Mouse (Mus musculus) urinary bladder, postnatal 25 days (tissue): ENCODE measurements around the gene Eva1b.
A peak's percentile ranks its signal among the peaks of the same experiment; 100 is the strongest.

Experiments used
- DNase-seq: peaks from one replicate; pipeline ENCODE4 v3.0.0; 2022; ENCODE audit warnings: low spot score

The Eva1b gene

DNA sequence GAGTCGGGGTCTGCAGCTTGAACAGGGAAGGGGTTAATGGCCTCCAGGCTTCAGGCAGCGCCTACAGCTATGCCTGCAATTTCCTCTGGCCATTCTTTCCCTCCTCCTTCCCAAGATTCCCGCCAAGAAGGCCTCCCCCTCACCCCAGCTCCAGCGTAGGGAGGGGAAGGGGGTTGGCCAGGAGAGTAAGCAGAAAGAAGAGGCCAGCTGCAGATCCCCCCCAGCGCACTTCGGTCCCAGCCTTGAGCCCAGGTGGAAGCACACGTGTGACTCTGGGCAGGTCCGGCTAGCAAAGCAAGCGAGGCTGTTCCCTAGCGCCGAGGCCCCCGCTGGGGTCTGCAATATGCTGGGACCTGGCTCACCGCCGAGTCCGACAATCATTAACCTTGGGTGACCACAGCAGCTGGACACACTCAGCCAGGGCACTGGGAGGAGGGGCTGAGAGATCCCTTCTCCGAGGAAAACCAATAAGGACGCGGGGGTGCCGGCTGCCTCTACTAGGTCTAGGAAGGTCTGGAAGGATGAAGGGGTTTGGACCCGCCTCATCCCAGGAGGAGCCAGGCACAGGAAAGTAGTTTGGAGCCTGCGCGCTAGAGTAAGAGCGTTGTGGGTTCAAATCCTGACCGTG is at the start of gene Eva1b:
Eva1b (plus strand) TSS at position 212 of the 628 bp plus-strand sequence.
- peak; percentile 38 for DNase-seq

GRCm38 (mm10) chr4:126099365-126099764 is 48.2 kb upstream of the Eva1b start:
- DNase-seq: no peak

GRCm38 (mm10) chr4:126100764-126101163 is 46.8 kb upstream of the Eva1b start:
- no peak for DNase-seq

DNA sequence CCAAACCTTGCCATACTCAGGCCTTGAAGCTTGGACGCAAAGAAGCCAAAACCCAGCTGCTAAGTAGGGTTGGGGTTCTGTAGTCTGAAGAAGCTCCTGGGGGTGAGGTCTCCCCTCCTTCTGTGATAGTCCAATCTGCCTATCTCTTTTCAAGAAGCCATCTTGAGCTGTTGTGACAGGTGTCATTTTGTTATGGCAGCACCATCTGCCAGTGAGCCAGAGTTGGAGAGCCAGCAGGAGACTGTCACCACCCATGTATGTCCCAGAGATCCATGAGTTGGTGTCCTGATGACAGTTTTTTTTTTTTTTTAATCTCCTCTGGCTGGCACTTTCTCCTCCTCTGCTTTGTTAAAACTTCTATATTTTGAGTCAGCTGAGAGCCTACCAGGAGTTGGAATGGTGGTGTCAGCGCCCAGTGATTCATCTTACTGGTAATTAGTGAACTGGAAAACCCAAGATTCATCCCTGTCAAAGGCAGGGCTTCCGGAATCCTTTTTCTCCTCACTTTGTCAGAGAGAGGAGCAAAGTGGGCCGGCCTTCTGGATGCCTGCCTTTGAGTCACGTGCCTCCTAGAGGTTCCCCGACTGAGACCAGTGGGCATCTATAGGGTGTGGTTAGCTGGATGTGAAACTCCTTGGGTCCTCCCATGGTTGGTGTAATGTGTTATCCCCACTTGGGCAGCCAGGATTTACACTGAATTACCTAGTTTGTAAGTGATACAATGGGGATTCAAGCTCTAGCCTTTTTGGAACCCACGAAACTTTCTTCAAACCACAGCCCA is 45.3 kb upstream of the Eva1b start:
- peak; percentile 40 for DNase-seq

DNA sequence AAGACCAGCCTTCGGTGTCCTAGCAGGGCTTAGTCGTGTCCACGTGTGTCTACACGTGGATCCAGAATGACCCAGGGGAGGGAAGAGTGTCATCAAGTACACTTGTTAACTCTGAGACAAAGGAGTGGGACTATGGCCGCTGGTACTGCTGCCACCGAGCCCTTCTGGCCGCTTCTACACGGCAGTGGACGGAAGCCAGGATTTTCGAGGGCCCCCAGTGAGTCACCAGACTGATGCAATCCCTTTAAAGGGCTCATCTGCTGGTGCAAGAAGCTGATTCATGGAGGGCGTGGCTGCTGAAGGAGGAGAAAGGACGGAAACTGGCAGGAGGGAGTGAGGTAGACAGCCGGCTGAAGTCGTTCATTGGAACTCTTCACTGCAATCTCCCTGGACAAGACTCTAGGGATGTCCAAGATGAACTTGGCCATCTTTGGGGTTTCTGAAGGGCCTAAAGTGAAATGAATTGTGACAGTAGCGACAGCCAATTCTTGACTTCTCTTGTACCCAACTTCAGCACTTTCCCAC is 44.4 kb upstream of the Eva1b start:
- peak; percentile 88 for DNase-seq

- DNase-seq: peak; percentile 90
Measured at GRCm38 (mm10) chr4:126103590-126104068, 43.9 kb upstream of the Eva1b start, which contains the start of gene Stk40. Stk40 (plus strand) TSS chr4:126103957.

DNA sequence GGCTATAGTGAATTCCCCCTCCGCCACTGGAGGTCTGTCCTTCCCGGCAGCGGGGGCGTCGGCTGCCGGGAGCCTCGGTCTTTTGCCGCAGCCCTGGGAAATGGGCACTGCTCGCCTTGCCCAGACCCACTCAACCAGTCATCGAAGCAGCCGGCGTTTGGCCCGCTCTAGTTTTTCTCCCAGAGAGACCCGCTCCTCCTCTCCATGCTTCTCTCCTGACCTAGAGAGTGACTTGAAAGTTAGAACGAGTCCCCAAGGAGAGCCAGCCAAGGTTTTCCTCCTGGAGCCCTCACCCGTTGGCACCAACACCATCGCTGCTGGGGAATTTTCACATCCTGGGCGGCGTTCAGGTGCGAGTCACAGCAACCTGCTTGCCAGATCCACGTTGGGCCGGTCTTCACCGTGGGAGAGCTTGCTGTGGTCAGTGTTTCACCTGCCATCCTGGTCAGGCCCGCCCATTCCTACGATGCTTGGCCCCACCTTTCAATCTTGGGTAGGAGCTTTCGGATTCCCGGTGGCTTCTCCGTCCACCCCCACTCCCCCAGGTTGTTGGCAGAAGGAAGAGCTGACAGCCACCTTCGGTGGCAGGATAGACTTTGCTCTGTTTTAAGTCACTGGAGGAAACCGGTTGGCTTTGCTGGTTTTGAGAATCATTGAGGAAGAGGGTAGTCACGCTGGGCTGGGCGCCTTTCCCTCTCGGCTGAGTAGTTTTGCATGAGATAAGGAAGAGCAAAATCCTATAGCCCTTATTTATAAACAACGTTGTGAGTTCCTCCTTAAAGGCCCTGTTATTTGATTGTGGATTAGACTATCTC is 43.1 kb upstream of the Eva1b start:
- peak; percentile 34 for DNase-seq

DNA sequence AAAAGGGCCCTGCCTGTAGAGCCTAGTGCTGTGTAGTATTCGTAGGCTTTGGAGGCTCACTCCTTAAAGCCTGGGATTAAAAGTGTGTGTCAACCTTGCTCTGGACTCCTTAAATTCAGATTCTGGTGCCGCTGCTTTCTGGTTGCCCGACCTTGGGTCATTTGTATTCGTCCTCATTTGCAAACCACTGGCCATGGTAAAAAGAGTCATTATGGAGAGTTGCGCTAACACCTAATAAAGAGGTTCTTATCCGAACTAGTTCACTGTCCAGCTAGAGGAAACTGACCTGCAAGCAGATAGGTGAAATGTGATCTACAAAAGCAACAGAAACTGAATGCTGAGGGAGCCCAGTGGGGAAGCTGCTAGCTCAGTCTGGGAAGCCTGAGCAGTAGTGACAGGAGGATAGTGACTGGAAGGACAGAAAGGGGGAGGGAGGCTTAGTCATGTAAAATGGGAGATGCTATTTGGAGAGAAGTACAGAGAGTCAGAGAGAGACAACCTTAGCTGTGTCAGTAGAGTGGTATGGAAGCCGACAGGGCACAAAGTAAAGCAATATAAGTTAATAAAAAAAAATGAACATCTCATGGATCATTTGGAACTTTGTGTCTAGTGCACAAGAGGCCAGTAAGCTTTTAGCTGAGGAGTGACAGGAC is 42.3 kb upstream of the Eva1b start:
- DNase-seq: no peak

DNA sequence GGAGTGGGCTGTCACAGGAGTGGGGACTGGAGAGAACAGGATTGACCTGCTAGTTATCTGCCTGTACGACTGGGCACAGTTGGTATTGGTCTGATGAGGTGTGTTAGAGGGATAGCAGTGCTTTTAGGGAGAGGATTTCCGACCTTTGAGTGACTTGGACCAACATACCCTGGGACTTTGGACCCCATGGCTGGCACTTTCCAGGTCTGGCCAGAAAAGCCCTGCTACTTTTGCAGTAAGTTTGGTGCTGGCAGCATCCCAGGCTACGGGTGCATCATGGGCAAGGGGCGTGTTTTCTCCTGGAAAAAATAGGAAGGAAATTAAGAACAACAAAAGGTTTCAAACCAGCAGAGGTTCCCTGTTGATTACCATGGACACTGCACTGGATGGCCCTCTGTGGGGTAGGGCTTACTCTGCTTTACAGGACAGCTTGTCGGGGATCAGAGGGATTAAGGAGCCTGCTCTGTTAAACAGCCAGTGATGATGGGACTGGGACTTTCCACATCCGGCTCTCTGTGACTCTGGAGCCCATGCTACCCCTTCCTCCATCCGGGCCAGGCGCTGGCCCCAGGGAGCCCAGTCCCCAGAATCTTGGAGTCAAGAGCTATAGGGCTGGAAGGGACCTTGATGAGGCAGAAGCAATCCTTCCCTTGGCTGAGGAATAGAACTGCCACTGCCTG is 39.3 kb upstream of the Eva1b start:
- DNase-seq: no peak

GRCm38 (mm10) chr4:126109613-126110373 is 37.8 kb upstream of the Eva1b start:
- no peak for DNase-seq

GRCm38 (mm10) chr4:126110374-126111152 is 37.0 kb upstream of the Eva1b start:
- DNase-seq: peak; percentile 77

DNA sequence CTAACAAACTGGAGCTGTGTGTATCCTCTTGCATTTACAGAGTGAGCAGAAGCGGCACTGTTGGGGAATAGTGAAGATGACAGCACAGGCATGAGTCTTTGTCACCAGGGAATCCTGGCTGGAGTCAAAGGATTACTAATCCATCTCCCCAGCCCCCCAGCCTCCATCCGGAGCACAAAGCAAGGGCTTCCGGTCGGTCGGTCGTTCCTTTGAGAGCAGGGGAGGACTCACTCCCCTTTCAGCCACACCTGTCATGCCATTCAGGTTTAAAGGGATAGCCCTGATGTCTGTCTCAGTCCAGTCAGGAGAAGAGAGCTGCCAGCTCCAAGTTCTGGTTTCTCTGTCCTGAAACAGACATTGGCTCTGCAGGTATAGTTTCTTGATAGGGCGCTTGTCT is 36.4 kb upstream of the Eva1b start:
- DNase-seq: no peak

GRCm38 (mm10) chr4:126113243-126113642 is 34.3 kb upstream of the Eva1b start:
- DNase-seq: no peak

DNA sequence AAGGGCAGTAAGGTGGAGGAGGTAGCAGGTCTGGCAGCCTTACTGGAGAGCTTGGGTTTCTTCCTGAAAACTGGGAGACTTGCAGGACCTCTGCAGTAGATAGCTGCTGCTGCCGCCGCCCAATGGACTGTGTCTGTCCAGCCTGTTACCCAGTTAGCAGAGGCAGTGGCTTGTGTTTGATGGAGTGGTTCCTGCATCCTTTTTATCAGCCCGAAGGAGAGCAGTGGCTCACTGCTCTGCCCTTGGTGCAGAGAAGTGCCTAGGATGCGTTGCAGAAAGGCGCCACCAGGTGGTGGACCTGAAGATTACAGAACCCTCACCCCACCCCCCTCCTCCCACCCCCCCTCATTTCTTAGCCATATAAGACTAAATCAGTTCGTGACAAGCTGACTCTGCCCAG is 33.6 kb upstream of the Eva1b start:
- DNase-seq: peak; percentile 60

GRCm38 (mm10) chr4:126115411-126115810 is 32.1 kb upstream of the Eva1b start:
- no peak for DNase-seq

- DNase-seq: no peak
Measured at GRCm38 (mm10) chr4:126115871-126116521, 31.5 kb upstream of the Eva1b start.

DNA sequence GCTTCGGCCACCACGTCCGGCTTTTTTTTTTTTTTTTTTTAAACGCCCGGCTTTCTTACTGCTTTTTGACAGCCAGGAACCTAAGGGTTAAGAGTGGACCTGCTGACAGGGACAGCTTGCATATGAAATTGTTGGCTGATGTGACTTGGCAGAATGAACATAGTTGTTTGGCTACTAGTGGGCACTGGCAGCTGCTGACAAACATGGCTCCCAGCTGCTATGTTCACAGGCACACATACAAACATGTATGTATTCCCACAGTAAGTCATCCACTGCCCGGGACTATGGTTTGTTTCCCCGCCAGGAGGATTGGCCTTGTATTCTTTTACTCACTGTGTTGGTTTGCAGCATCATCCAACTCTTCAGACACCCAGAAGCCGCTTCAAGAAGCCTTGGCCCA is 30.4 kb upstream of the Eva1b start:
- no peak for DNase-seq

DNA sequence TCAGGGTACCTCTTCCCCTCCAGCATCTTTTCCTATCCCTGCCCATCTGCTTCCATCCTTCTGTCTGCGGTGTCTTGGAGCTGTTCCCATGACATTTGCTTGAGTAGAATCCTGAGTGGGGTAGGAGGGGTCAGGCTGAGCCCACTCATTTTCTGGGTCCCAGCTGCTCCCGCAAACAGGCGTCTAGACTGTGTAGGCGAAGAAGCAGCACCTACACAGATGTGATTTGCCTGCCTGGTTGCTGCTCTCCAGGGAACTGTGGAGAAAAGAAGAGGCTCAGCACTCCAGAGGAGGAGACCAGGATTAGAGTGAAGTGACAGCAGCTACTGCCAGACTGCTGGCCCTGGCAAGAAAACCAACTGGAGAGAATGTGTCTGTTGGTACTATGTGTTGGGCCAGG is 28.9 kb upstream of the Eva1b start:
- no peak for DNase-seq

- no peak for DNase-seq
Measured at GRCm38 (mm10) chr4:126119051-126119450, 28.5 kb upstream of the Eva1b start.
